Mouse (Mus musculus) small intestine, adult 2 months (tissue): ENCODE results near the gene Rpain.

ENCODE experiments used
- CTCF ChIP-seq: fragments of 200-500 bp; IDR thresholded peaks from 2 replicates; pipeline ENCODE4 v1.5.1; 2012; ENCODE audit warnings: low read depth, mild to moderate bottlenecking, control low read depth, inconsistent platforms, low read length, moderate library complexity, mixed read lengths; ENCODE audit not compliant: insufficient replicate concordance, insufficient read length; ENCODE audit errors: extremely low read depth
- POLR2A ChIP-seq: fragments of 200-500 bp; IDR thresholded peaks from 2 replicates; pipeline ENCODE4 v1.6.1; 2012; ENCODE audit warnings: low read depth, mild to moderate bottlenecking, control low read depth, inconsistent platforms, low read length, moderate library complexity

DNA sequence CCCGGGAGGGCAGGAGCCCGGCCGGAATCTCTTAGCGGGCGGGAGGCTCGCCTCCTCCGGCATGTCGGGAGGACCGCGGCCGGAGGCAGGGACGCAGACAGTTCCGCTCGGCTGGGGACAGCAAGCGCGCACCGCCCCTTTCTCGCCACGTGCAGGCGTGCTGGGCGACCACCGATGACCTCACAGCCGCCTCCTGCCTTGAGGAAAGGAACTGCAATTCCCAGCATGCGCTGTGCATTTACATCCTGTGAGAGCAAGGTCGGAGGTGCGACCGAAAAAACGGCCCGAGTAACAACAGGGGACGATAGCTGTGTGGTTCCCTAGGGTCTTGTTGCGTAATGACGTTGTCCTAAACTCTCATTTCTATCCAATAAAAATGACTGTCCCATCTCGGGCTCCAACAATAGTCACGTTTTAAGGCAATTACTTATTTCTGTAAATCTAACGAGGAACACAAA is 34.3 kb downstream of the Rpain start, which contains the start of gene Dhx33:
- no peak for TF ChIP-seq CTCF
- TF ChIP-seq POLR2A, result peak; percentile 43
